Mouse (Mus musculus) neural tube, embryonic 14.5 days (tissue): ENCODE data around the gene Supt20. TPM values are rescaled to one million over a fixed set of nuclear protein-coding genes. Genes with fewer than 3 reads are reported as not detected.

Experiments
- ATAC-seq: fragments of 200-750 bp; cut with Nextera tagmentation; 2 replicates; pipeline ENCODE4 v1.8.0; 2017; ENCODE audit warnings: low read depth, mild to moderate bottlenecking, moderate TSS enrichment, moderate library complexity
- H3K27ac ChIP-seq: fragments of 300-500 bp; sonication (generic); 2 replicates; pipeline ENCODE4 v1.5.1; 2014; ENCODE audit warnings: low read depth, mild to moderate bottlenecking, control low read depth, low read length, moderate library complexity, mixed read lengths
- H3K27me3 ChIP-seq: fragments of 300-500 bp; sonication (generic); 2 replicates; pipeline ENCODE4 v1.6.1; 2014; ENCODE audit warnings: low read length; ENCODE audit not compliant: control insufficient read depth, insufficient read depth
- H3K36me3 ChIP-seq: fragments of 300-500 bp; sonication (generic); 2 replicates; pipeline ENCODE4 v1.6.1; 2014; ENCODE audit warnings: low read length, mixed read lengths; ENCODE audit not compliant: control insufficient read depth, insufficient read depth
- H3K4me1 ChIP-seq: fragments of 300-500 bp; sonication (generic); 2 replicates; pipeline ENCODE4 v1.6.1; 2014; ENCODE audit warnings: low read length; ENCODE audit not compliant: control insufficient read depth, insufficient read depth
- H3K4me2 ChIP-seq: fragments of 300-500 bp; sonication (generic); 2 replicates; pipeline ENCODE4 v1.6.1; 2014; ENCODE audit warnings: mild to moderate bottlenecking, low read depth, low read length, control low read depth
- H3K4me3 ChIP-seq: fragments of 300-500 bp; sonication (generic); 2 replicates; pipeline ENCODE4 v1.5.1; 2014; ENCODE audit warnings: low read depth, low read length, control low read depth, mixed read lengths
- H3K9ac ChIP-seq: fragments of 300-500 bp; sonication (generic); replicated peaks from 2 replicates; pipeline ENCODE4 v1.6.1; 2014; ENCODE audit warnings: low read depth, mild to moderate bottlenecking, control low read depth, low read length, mixed read lengths
- H3K9me3 ChIP-seq: fragments of 300-500 bp; sonication (generic); 2 replicates; pipeline ENCODE4 v1.6.1; 2016; ENCODE audit warnings: low read length; ENCODE audit not compliant: control insufficient read depth
- WGBS: fragments of 180-500 bp; shearing (Covaris S2); extraction: QIAGEN DNeasy Blood & Tissue Kit; methylation state at CpG from one replicate; pipeline ENCODE4 v1.1.7; 2014; 5-methylcytosine and 5-hydroxymethylcytosine counted together
- polyA plus RNA-seq: library from polyadenylated mRNA; unstranded; fragments of >200 nt; fragmentation: Nextera tagmentation; extraction: Ambion mirVana; gene quantifications from 2 replicates; pipeline ENCODE4 v1.2.1, GENCODE M21; 2014

Gene Supt20
- polyA plus RNA-seq, 1 experiment from 2014 or later = 92.3 TPM

DNA sequence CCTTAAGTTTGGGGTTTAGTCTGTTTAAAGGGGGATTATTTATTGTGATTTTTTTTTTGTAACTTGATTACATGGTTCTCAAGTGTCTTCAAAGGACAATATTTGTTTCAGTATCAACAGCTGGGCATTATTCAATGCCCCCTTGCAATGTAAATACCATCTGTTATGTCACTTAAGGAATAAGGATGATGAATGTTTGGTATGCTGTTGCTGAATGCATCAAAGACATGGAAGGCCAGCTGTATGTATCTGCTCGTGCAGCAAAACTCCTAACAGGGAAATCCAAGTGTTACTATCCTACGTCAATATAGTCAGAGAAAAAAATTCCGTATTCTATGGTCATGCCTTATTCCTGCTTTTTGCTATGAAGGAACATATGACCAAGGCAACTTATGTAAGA lies 24.5 kb upstream of the Supt20 start:
- Histone ChIP-seq H3K9me3 (no peaks in the 10 kb centered on the region), H3K4me1 (no peaks in the 10 kb centered on the region), H3K36me3 (no peaks in the 10 kb centered on the region), H3K27ac (no peak overlapping the region), H3K4me2 (no peak overlapping the region), H3K9ac (no peak overlapping the region), H3K27me3 (no peaks in the 10 kb centered on the region), H3K4me3 (no peak overlapping the region)
- 87% methylated on average over 3 of the region's 3 CpGs for WGBS
- ATAC-seq = no peak

DNA sequence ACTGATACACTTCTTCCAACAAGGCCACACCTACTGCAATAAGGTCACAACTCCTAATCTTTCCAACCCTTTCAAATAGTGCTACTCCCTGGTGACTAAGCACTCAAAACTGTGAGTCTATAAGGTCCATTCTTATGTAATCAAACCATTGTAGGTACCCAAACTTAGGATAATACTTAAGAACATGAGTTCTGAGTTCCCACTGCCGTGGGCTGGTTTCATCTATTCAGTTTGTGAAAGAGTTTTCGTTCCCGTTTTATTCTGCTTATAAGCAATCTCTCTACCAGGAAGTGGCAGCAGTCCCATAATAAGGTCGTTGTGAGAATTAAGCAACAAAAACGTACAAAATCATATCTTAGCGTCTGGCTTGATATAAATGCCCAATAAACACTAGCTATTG lies 23.9 kb upstream of the Supt20 start:
- WGBS = 87% methylated on average over 6 of the region's 6 CpGs
- H3K4me1 ChIP-seq = no peaks in the 10 kb centered on the region
- H3K27ac ChIP-seq = no peak overlapping the region
- no peak overlapping the region for H3K4me3 ChIP-seq
- H3K4me2 ChIP-seq = no peak overlapping the region
- no peak overlapping the region for H3K9ac ChIP-seq
- no peaks in the 10 kb centered on the region for H3K36me3 ChIP-seq
- ATAC-seq = no peak
- H3K27me3 ChIP-seq = no peaks in the 10 kb centered on the region
- no peaks in the 10 kb centered on the region for H3K9me3 ChIP-seq

DNA sequence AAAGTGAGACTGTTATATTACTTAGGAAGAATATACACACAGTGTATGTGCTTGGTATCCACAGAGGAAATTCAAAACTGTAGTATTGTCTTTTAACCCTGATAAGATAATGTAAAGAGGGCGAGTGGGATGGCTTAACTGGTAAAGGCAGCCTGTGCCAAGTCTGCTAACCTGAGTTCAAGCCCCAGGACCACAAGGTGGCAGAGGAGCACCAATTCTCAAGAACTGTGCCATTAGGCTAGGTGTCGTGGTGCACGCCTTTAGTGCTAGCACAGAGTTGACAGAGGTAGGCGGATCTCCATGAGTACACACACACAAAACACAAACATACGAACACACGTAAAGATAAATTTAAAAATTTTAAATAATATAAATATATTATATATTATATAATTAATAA lies 23.0 kb upstream of the Supt20 start:
- H3K36me3 ChIP-seq = no peaks in the 10 kb centered on the region
- no peak overlapping the region for H3K4me2 ChIP-seq
- no peaks in the 10 kb centered on the region for H3K9me3 ChIP-seq
- no peak overlapping the region for H3K27ac ChIP-seq
- no peak overlapping the region for H3K9ac ChIP-seq
- no peak overlapping the region for H3K4me3 ChIP-seq
- WGBS = 86% methylated on average over 6 of the region's 6 CpGs
- no peaks in the 10 kb centered on the region for H3K4me1 ChIP-seq
- no peaks in the 10 kb centered on the region for H3K27me3 ChIP-seq
- no peak for ATAC-seq

DNA sequence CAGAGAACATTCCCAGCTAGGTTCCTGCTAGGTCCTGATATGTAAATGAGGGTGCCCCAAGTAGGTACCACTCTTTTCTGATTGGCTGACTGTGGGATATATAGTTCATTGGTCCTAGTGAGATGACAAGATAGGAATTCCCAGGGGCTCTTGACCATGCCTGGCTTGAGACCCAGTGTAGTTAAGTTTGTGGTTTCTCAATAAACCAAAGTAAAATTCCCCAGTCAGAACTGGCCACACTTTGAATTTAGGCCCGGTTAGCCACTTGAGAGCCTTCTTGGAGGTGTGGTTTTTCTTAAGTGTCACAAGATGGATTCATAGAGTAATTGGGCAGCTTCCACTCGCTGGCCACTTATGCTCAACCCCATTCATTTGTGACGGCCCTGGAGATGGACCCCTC lies 20.5 kb upstream of the Supt20 start:
- Histone ChIP-seq H3K4me1 (no peaks in the 10 kb centered on the region), H3K4me3 (no peak overlapping the region), H3K36me3 (no peaks in the 10 kb centered on the region), H3K4me2 (no peak overlapping the region), H3K27ac (no peak overlapping the region), H3K9me3 (no peaks in the 10 kb centered on the region), H3K27me3 (no peaks in the 10 kb centered on the region), H3K9ac (no peak overlapping the region)
- no peak for ATAC-seq
- WGBS = 85% methylated on average over 3 of the region's 3 CpGs

DNA sequence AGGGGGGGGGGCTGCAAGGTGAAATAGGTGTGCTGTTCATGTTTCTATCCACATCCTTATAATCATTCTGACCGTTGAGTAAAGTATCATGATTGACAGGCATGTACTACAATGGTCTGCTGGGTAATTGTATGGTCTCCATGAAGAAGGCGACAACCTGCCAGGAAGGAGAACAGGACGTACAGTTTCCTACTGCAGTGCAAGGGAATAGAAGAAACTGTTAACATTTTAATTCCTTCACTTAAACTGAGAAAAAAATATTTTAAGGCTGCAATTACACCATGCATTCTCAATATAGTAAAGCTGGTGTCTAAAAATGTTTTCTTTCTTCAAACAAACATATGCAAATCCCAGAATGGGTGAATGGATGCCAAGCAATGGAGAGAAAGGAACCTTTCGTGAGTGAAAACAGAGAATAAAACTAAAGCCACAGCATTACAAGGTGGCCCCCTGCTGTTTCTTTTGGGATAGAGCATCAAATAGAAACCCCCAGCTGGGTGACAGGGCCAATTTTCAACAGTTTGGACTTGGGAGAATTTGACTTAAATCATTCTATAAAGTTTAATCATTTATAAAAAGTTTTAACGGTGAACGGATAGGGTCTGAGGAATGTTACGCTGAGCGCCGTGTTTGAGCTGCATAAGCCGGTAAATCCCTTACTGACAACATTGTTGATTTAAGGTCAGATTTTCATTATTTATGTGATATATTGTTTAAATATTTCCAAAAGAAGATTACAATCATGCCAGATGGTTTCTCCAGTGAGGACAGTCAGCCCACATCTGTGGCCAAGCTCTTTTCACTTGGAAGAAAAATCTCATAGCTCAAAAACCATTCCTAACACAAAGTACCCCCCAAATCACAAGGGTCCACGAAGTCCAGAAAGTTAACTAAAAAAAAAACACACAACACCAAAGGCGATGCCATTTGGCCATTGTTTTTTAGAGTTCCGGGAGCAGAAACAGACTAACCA lies 19.8 kb upstream of the Supt20 start:
- WGBS = 69% methylated on average over 13 of the region's 13 CpGs
- no peak for ATAC-seq

DNA sequence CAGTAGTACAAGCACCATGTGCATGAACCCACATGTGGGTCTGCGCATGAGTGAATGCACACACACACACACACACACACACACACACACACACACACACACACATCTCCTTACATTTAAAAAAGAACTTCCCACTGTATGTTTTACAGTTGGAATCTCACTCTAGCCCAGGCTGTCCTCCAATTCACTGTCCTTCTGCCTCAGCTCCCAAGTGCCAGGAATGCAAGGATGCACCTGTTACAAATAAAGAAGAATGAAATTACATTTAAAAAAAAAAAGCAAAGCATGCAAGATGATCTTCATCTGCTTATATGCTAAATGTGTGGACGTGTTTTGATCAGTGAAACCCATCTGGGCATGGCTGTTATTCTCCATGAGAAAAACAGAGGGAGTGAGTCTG lies 15.8 kb upstream of the Supt20 start:
- no peaks in the 10 kb centered on the region for H3K4me1 ChIP-seq

More for the DNA sequence above, 19.8 kb upstream of the Supt20 start:
- Histone ChIP-seq H3K4me1 (no peaks in the 10 kb centered on the region), H3K4me3 (no peak overlapping the region), H3K9me3 (no peaks in the 10 kb centered on the region), H3K27me3 (no peaks in the 10 kb centered on the region), H3K9ac (no peak overlapping the region), H3K36me3 (no peaks in the 10 kb centered on the region), H3K27ac (no peak overlapping the region), H3K4me2 (no peak overlapping the region)

DNA sequence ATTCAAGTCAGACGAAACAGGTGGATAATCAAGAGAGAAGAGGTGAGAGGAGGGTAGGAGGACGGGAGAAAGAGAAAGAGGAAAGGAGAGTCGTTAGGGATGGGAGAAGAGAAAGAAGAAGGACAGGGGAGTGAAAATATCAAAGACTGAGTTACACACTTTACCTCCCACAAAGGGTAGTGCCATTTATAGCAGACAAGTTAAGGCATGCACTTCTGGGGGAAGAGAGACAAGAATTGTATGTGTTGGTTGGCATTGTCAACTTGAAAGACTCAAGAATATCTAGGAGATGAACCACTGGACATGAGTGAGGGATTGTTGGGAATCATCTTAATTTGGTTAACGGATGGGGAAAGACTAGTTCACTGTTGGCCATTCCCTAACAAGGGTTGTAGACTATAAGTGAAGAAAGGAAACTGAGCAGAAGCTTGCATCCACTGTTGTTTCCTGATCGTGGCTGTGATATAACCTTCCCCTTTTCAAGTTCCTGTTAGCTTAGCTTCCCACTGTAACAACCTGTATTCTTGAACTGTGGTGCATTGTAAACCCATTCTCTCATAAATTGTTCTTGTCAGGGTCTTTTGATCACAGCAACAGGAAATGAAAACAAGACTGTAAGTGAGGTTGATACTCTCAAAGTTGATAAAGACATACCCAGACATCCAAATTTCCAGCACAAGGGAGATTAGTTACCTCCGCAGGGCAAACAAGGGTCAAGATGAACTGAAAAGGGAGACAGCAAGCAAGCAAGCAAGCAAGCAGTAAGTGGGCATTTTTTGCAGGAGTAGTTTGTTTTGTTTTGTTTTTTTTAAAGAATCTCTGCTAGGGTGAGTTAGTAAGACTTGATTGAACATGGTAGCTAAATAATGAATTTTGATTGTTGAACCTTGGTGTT lies 11.1 kb upstream of the Supt20 start:
- no peak overlapping the region for H3K4me2 ChIP-seq
- ATAC-seq = no peak

More for the DNA sequence above, 15.8 kb upstream of the Supt20 start:
- H3K4me3 ChIP-seq = no peak overlapping the region
- no peaks in the 10 kb centered on the region for H3K27me3 ChIP-seq
- H3K9me3 ChIP-seq = no peaks in the 10 kb centered on the region
- H3K27ac ChIP-seq = no peak overlapping the region
- no peak overlapping the region for H3K9ac ChIP-seq
- 76% methylated on average over 2 of the region's 2 CpGs for WGBS
- no peak overlapping the region for H3K4me2 ChIP-seq
- no peaks in the 10 kb centered on the region for H3K36me3 ChIP-seq
- no peak for ATAC-seq

DNA sequence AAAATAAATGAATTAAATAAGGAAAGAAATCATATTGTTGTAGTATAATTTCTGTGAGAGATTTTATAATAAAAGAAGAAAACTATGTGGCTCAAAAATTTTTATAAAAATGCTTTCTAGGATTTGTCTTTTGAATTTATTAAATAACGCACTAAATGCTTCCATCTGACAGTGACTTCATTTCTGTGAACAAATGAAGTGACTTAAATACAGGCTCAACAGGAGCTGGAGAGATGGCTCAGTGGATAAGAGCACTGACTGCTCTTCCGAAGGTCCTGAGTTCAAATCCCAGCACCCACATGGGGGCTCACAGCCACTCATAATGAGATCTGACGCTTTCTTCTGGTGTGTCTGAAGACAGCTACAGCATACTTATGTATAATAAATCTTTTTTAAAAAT lies 7.4 kb upstream of the Supt20 start:
- Histone ChIP-seq H3K4me2 (no peak overlapping the region), H3K4me3 (no peak overlapping the region), H3K9ac (no peak overlapping the region), H3K27me3 (no peaks in the 10 kb centered on the region), H3K9me3 (no peaks in the 10 kb centered on the region), H3K4me1 (no peaks in the 10 kb centered on the region), H3K36me3 (no peaks in the 10 kb centered on the region), H3K27ac (no peak overlapping the region)
- 92% methylated on average over 3 of the region's 3 CpGs for WGBS
- ATAC-seq = no peak

More for the DNA sequence above, 11.1 kb upstream of the Supt20 start:
- Histone ChIP-seq H3K27ac (no peak overlapping the region), H3K9ac (no peak overlapping the region), H3K4me1 (no peaks in the 10 kb centered on the region), H3K36me3 (no peaks in the 10 kb centered on the region), H3K27me3 (no peaks in the 10 kb centered on the region), H3K4me3 (no peak overlapping the region), H3K9me3 (no peaks in the 10 kb centered on the region)
- WGBS = 73% methylated on average over 6 of the region's 6 CpGs

DNA sequence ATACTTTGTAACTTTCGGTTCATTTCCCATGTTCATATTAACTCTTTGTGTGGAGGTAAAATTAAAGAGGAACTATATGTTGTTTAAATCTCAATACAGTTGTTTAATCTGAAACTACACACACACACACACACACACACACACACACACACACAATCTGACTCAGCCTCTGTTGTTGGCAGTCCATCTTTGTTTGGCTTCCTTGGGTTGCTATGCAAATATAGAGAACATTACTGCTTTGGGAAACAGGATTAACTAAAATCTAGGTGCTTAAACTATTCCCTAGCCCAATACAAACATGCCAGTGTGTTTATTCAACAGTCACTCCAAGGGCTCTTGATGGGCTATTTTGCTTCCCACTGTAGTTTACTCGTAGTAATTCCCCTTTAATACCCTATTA lies 5.4 kb upstream of the Supt20 start:
- Histone ChIP-seq H3K27me3 (no peaks in the 10 kb centered on the region), H3K9ac (no peak overlapping the region), H3K4me1 (no peaks in the 10 kb centered on the region), H3K27ac (no peak overlapping the region), H3K4me3 (no peak overlapping the region), H3K9me3 (no peaks in the 10 kb centered on the region), H3K36me3 (no peaks in the 10 kb centered on the region), H3K4me2 (no peak overlapping the region)
- WGBS = 73% methylated on average over 2 of the region's 2 CpGs
- ATAC-seq = no peak
